Mouse (Mus musculus): Measurements from ENCODE around the gene Olfr329-ps. TPM values are rescaled to one million over a fixed set of nuclear protein-coding genes. Genes with fewer than 3 reads are reported as not detected.
"Not testable (repeated sequence)": the region's sequence is repeated elsewhere in the genome, so short reads cannot be mapped to it uniquely, and the experiment has no call there.

Olfr329-ps gene
- polyA plus RNA-seq (2015; fragmentation: Nextera tagmentation; extraction: Ambion mirVana): not detected in 2 replicates

GRCm38 (mm10) chr11:58546322-58546721 is at the start of gene Olfr329-ps:
TSS of gene Olfr329-ps (minus strand) at chr11:58546422.
- 74% methylated on average over 5 of the region's 5 CpGs for WGBS
- ATAC-seq (ENCODE audit: insufficient number of reproducible peaks, low FRiP score, low TSS enrichment, low read depth): no peak
- Histone ChIP-seq H3K27me3 (no peaks in the 10 kb centered on the region), H3K4me3 (no peak within 1 kb of the TSS), H3K4me2 (no peak within 1 kb of the TSS), H3K9ac (no peak within 1 kb of the TSS), H3K4me1 (no peaks in the 10 kb centered on the region), H3K27ac (no peak within 1 kb of the TSS), H3K9me3 (no peaks in the 10 kb centered on the region), H3K36me3 (no peaks in the 10 kb centered on the region)

GRCm38 (mm10) chr11:58594814-58595213 is 48.6 kb upstream of the Olfr329-ps start, which contains the start of gene Olfr324:
TSS of gene Olfr324 (plus strand) at chr11:58595114.
- 70% methylated on average over 6 of the region's 6 CpGs for WGBS
- Histone ChIP-seq H3K4me1 (no peaks in the 10 kb centered on the region), H3K27me3 (no peaks in the 10 kb centered on the region), H3K9ac (no peak within 1 kb of the TSS), H3K9me3 (no peaks in the 10 kb centered on the region), H3K4me3 (no peak within 1 kb of the TSS), H3K4me2 (no peak within 1 kb of the TSS), H3K36me3 (no peaks in the 10 kb centered on the region), H3K27ac (no peak within 1 kb of the TSS)
- no peak for ATAC-seq (ENCODE audit: insufficient number of reproducible peaks, low FRiP score, low TSS enrichment, low read depth)

GRCm38 (mm10) chr11:58588620-58589250 is 42.5 kb upstream of the Olfr329-ps start:
- H3K4me1 ChIP-seq: no peaks in the 10 kb centered on the region
- H3K27me3 ChIP-seq: no peaks in the 10 kb centered on the region
- H3K27ac ChIP-seq: no peak overlapping the region
- 53% methylated on average over 3 of the region's 3 CpGs for WGBS
- no peak overlapping the region for H3K9ac ChIP-seq
- no peak overlapping the region for H3K4me3 ChIP-seq
- H3K36me3 ChIP-seq: no peaks in the 10 kb centered on the region
- H3K9me3 ChIP-seq: no peaks in the 10 kb centered on the region
- H3K4me2 ChIP-seq: no peak overlapping the region
- no peak for ATAC-seq (ENCODE audit: insufficient number of reproducible peaks, low FRiP score, low TSS enrichment, low read depth)

- no peaks in the 10 kb centered on the region for H3K36me3 ChIP-seq
- 69% methylated on average over 7 of the region's 7 CpGs for whole genome bisulfite sequencing
- ATAC-seq (ENCODE audit: insufficient number of reproducible peaks, low FRiP score, low TSS enrichment, low read depth): no peak
- no peak overlapping the region for H3K4me3 ChIP-seq
- H3K9ac ChIP-seq: no peak overlapping the region
- H3K27me3 ChIP-seq: no peaks in the 10 kb centered on the region
- H3K27ac ChIP-seq: no peak overlapping the region
- H3K4me1 ChIP-seq: no peaks in the 10 kb centered on the region
- no peak overlapping the region for H3K4me2 ChIP-seq
- H3K9me3 ChIP-seq: no peaks in the 10 kb centered on the region
These were observed 41.7 kb upstream of the Olfr329-ps start for GRCm38 (mm10) chr11:58587898-58588348.

GRCm38 (mm10) chr11:58578636-58579035 is 32.4 kb upstream of the Olfr329-ps start:
- H3K27ac ChIP-seq: no peak overlapping the region
- WGBS: 62% methylated on average over 8 of the region's 8 CpGs
- H3K4me1 ChIP-seq: no peaks in the 10 kb centered on the region
- H3K4me3 ChIP-seq: no peak overlapping the region
- no peaks in the 10 kb centered on the region for H3K9me3 ChIP-seq
- no peak overlapping the region for H3K4me2 ChIP-seq
- ATAC-seq (ENCODE audit: insufficient number of reproducible peaks, low FRiP score, low TSS enrichment, low read depth): no peak
- H3K9ac ChIP-seq: no peak overlapping the region
- no peaks in the 10 kb centered on the region for H3K36me3 ChIP-seq
- no peaks in the 10 kb centered on the region for H3K27me3 ChIP-seq

GRCm38 (mm10) chr11:58577430-58577829 is 31.2 kb upstream of the Olfr329-ps start, which contains the start of gene Olfr325:
TSS of gene Olfr325 (plus strand) at chr11:58577730.
- WGBS: 57% methylated on average over 1 of the region's 1 CpGs
- H3K4me2 ChIP-seq: no peak within 1 kb of the TSS
- H3K9ac ChIP-seq: no peak within 1 kb of the TSS
- no peak within 1 kb of the TSS for H3K4me3 ChIP-seq
- H3K9me3 ChIP-seq: no peaks in the 10 kb centered on the region
- ATAC-seq (ENCODE audit: insufficient number of reproducible peaks, low FRiP score, low TSS enrichment, low read depth): no peak
- no peak within 1 kb of the TSS for H3K27ac ChIP-seq
- no peaks in the 10 kb centered on the region for H3K27me3 ChIP-seq
- H3K36me3 ChIP-seq: no peaks in the 10 kb centered on the region
- H3K4me1 ChIP-seq: no peaks in the 10 kb centered on the region

- H3K27me3 ChIP-seq: no peaks in the 10 kb centered on the region
- WGBS: 64% methylated on average over 5 of the region's 5 CpGs
- no peaks in the 10 kb centered on the region for H3K9me3 ChIP-seq
- H3K4me1 ChIP-seq: no peaks in the 10 kb centered on the region
- ATAC-seq (ENCODE audit: insufficient number of reproducible peaks, low FRiP score, low TSS enrichment, low read depth): no peak
- no peak within 1 kb of the TSS for H3K4me2 ChIP-seq
- no peak within 1 kb of the TSS for H3K4me3 ChIP-seq
- H3K27ac ChIP-seq: no peak within 1 kb of the TSS
- H3K36me3 ChIP-seq: no peaks in the 10 kb centered on the region
- no peak within 1 kb of the TSS for H3K9ac ChIP-seq
These were observed 24.2 kb upstream of the Olfr329-ps start, which contains the start of gene Olfr224 for GRCm38 (mm10) chr11:58570405-58570804. TSS of gene Olfr224 (minus strand) at chr11:58570553.

- Histone ChIP-seq H3K27me3 (no peaks in the 10 kb centered on the region), H3K9me3 (no peaks in the 10 kb centered on the region), H3K27ac (no peak within 1 kb of the TSS), H3K9ac (no peak within 1 kb of the TSS), H3K4me3 (no peak within 1 kb of the TSS), H3K4me2 (no peak within 1 kb of the TSS), H3K36me3 (no peaks in the 10 kb centered on the region), H3K4me1 (no peaks in the 10 kb centered on the region)
- WGBS: 57% methylated on average over 1 of the region's 1 CpGs
- no peak for ATAC-seq (ENCODE audit: insufficient number of reproducible peaks, low FRiP score, low TSS enrichment, low read depth)
These were observed 9.3 kb upstream of the Olfr329-ps start, which contains the start of gene Olfr328 for GRCm38 (mm10) chr11:58555536-58555935. TSS of gene Olfr328 (minus strand) at chr11:58555636.

GRCm38 (mm10) chr11:58534736-58535135 is 11.5 kb downstream of the Olfr329-ps start, which contains the start of gene Olfr330:
TSS of gene Olfr330 (minus strand) at chr11:58534836.
- not testable (repeated sequence) for H3K27me3 ChIP-seq; H3K27ac ChIP-seq; H3K9me3 ChIP-seq; H3K4me1 ChIP-seq; H3K36me3 ChIP-seq; H3K9ac ChIP-seq; H3K4me2 ChIP-seq; ATAC-seq (ENCODE audit: insufficient number of reproducible peaks, low FRiP score, low TSS enrichment, low read depth); H3K4me3 ChIP-seq

- not testable (repeated sequence) for H3K4me2 ChIP-seq; H3K4me1 ChIP-seq; H3K9ac ChIP-seq; H3K27me3 ChIP-seq; H3K9me3 ChIP-seq; H3K27ac ChIP-seq; ATAC-seq (ENCODE audit: insufficient number of reproducible peaks, low FRiP score, low TSS enrichment, low read depth); H3K4me3 ChIP-seq; H3K36me3 ChIP-seq
- 89% methylated on average over 9 of the region's 9 CpGs for WGBS
These were observed 26.5 kb downstream of the Olfr329-ps start for GRCm38 (mm10) chr11:58519756-58520155.

- not testable (repeated sequence) for H3K27ac ChIP-seq; H3K36me3 ChIP-seq; H3K4me3 ChIP-seq; H3K27me3 ChIP-seq; H3K4me1 ChIP-seq; H3K4me2 ChIP-seq; H3K9ac ChIP-seq; ATAC-seq (ENCODE audit: insufficient number of reproducible peaks, low FRiP score, low TSS enrichment, low read depth); H3K9me3 ChIP-seq
- 94% methylated on average over 18 of the region's 18 CpGs for WGBS
These were observed 27.3 kb downstream of the Olfr329-ps start for GRCm38 (mm10) chr11:58518916-58519315.

- ATAC-seq (ENCODE audit: insufficient number of reproducible peaks, low FRiP score, low TSS enrichment, low read depth); H3K4me3 ChIP-seq: not testable (repeated sequence)
- WGBS: 81% methylated on average over 19 of the region's 19 CpGs
These were observed 37.2 kb downstream of the Olfr329-ps start for GRCm38 (mm10) chr11:58509058-58509457.

More at GRCm38 (mm10) chr11:58509058-58509457, 37.2 kb downstream of the Olfr329-ps start:
- not testable (repeated sequence) for H3K36me3 ChIP-seq, H3K27ac ChIP-seq, H3K27me3 ChIP-seq, H3K9ac ChIP-seq, H3K9me3 ChIP-seq, H3K4me2 ChIP-seq, H3K4me1 ChIP-seq

Measured in limb, embryonic 15.5 days (tissue).